Mouse (Mus musculus): ENCODE results near the gene Olfr676.
"Not testable (repeated sequence)": the region's sequence is repeated elsewhere in the genome, so short reads cannot be mapped to it uniquely, and the experiment has no call there.

Olfr676 gene

DNA sequence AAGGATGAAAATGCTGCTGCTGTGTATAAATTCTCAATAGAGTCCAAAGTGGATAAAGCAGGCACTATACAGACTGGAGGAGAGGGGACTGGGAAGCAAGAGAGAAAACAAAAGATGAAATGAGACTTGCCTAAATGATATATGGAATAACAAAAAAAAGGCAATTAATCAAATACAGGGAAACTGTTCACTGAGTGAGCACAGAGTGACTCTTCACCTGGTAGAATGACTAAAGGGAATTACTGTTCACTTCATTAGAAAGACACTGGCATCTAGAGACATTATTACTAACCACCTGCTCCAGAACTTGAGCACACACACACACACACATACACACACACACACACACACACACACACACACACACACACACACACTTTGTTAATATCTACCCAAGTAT lies at the start of gene Olfr676:
Gene Olfr676 (plus strand): TSS at position 301 of the 400 bp plus-strand sequence.
- no peak for DNase-seq (ENCODE audit: low spot score in 2 of 2)

DNA sequence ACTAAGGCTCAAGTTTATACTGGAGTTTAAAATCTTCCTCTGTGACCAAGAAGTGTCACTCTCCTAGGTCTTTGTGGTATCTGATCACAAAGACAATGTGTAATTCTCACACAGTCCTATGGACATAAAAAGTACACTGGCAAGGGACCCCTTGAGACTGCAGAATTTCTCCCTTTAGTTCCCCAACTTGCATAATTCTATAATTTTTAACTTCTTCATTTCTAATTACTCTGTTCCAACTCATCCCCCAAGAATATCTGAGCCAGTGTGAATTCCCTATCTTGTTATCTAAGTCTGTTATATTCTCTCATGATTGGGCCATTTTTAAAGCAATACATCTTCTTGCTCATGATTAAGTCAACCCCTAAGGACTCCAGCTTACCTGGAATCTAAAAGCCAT lies 30.6 kb upstream of the Olfr676 start, which contains the start of gene Olfr672:
Gene Olfr672 (minus strand): TSS at position 101 of the 400 bp plus-strand sequence.
- DNase-seq (ENCODE audit: low spot score in 2 of 2), result no peak

DNA sequence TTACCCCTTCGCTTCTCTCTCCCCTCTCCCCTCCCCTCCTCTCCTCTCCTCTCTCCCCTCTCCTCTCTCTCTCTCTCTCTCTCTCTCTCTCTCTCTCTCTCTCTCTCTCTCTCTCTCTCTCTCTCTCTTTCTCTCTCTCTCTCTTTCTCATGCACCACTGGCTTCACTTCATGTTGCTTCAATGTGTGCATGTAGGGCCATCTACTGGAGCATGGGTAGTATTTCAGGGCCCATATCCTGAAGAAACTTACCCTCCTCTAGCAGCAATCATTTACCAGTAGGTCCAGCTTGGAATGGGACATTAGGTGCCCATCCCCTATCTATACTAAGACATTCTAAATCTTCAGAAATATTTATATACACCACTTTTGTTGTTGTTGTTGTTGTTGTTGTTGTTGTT lies 10.0 kb upstream of the Olfr676 start:
- DNase-seq (ENCODE audit: low spot score in 2 of 2), result no peak

DNA sequence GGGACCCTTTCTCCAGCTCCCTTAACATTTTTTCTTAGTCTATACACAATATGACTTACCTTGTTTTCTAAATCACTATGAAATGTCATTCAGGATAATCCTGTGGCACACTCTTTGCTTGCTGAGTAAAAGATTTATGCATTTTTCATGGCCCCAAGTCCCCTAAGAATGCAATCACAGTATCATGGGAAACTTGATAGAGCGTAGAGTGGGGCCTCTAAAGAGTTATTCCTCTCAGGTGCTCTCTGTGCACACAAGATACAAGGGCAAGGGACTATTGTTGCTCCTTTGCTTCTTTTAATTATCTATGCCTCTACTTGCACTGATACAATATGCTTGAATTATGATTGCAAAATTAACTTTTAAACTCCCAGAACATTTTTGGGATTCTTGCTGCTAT lies 4.1 kb upstream of the Olfr676 start, which contains the start of gene Olfr675:
Gene Olfr675 (minus strand): TSS at position 101 of the 400 bp plus-strand sequence.
- DNase-seq (ENCODE audit: low spot score in 2 of 2), result no peak

DNA sequence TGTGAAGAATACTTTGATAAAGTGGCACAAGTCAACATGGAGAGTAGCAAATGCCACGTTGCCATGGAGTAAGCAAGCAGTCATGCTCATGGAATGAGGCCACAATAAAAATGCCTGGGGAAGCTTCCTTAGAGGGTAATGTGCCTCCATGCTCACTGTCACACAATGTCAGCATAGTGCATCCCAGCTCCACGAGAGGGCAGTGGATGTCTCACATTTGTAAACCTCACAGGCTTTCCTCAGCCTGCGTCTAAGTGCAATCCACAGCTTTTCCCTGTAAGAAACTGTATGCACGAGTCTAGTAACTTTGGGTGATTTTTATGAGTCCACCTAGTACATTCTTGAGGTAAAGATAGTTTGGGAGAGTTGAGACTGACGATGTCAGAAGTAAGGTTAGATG lies 1.3 kb downstream of the Olfr676 start:
- not testable (repeated sequence) for DNase-seq (ENCODE audit: low spot score in 2 of 2)

DNA sequence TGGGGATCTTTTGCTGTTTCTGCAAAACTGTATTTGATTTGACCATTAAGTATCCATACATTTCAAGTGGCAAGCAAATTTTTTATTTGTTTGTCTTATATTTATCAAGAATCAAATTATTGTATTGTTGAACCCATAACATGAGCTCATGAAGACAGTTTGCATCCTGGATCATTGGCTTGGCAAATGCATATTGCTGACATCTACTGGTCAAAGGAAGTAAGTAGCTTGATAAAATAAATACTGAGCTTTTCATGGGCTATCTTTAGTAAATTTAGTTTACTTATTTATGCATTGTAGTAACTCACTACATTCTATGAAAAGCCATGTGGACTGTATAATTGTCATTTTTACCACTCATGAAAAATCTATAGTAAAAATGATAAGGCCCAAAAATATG lies 26.5 kb downstream of the Olfr676 start:
- DNase-seq (ENCODE audit: low spot score in 2 of 2), result no peak

DNA sequence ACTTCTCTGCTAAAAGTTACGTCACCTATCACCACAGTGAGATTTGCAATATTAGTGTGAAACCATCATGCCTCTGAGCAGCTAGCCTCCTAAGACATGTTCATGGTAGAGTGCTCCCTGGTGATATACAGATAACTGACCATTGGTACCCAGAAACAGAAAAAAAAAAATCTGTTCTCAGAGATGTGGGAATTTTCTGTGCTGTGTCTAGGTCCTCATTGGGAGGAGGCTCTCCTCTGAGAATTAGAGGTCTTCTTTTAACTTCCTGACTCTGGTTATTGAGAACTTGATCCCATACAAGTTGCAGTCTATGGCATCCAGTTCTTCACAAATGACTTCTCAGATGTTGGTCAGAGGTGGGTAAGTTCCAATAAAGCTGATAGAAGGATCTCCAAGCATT lies 31.7 kb downstream of the Olfr676 start, which contains the start of gene Olfr678:
Gene Olfr678 (plus strand): TSS at position 301 of the 400 bp plus-strand sequence.
- no peak for DNase-seq (ENCODE audit: low spot score in 2 of 2)

DNA sequence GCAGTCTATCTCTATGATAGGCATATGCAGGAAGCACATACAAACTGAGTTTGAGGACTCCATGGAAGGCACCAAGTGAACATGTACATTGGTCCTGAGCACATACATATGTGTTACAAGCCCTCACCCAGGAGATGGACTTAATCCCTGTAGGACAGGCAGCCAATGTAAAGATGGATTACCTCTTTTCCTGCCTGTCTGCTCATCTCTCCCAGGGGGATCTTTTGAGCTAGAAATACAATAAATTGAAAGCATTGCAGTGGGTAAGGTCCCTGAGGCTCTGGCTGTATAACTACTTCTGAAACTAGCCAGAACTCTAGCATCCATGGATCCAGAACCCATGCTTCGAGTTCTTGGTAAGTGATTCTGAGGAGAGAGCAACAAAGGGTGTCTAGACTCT lies 48.4 kb downstream of the Olfr676 start, which contains the start of gene Olfr679:
Gene Olfr679 (plus strand): TSS at position 301 of the 400 bp plus-strand sequence.
- no peak for DNase-seq (ENCODE audit: low spot score in 2 of 2)
